Mouse (Mus musculus) kidney, adult 2 months (tissue): ENCODE measurements around the gene Cptp. TPM values are rescaled to one million over a fixed set of nuclear protein-coding genes. Genes with fewer than 3 reads are reported as not detected.

Source experiments
- DNase-seq: peaks from one replicate; pipeline ENCODE4 v3.0.0; 2021
- H3K27ac ChIP-seq: fragments of 200-500 bp; 2 replicates; pipeline ENCODE4 v1.5.1; 2012; ENCODE audit warnings: low read depth, low read length, control low read depth, inconsistent platforms; ENCODE audit not compliant: insufficient read depth
- H3K27me3 ChIP-seq: fragments of 200-500 bp; replicated peaks from 2 replicates; pipeline ENCODE4 v1.6.1; 2012; ENCODE audit warnings: mild to moderate bottlenecking, moderate library complexity, low read length, inconsistent platforms; ENCODE audit not compliant: control insufficient read depth, insufficient read depth
- H3K36me3 ChIP-seq: fragments of 200-500 bp; 2 replicates; pipeline ENCODE4 v1.6.1; 2012; ENCODE audit warnings: mild to moderate bottlenecking, moderate library complexity, low read length, inconsistent platforms; ENCODE audit not compliant: control insufficient read depth, insufficient read depth
- H3K4me1 ChIP-seq: fragments of 200-500 bp; 2 replicates; pipeline ENCODE4 v1.6.1; 2011; ENCODE audit warnings: low read length; ENCODE audit not compliant: control insufficient read depth, insufficient read depth
- H3K4me3 ChIP-seq: fragments of 200-500 bp; 2 replicates; pipeline ENCODE4 v1.5.1; 2011; ENCODE audit warnings: mild to moderate bottlenecking, low read depth, low read length, control low read depth; ENCODE audit not compliant: insufficient read depth
- CTCF ChIP-seq: fragments of 200-500 bp; conservative IDR thresholded peaks from 2 replicates; pipeline ENCODE4 v1.5.1; 2011; ENCODE audit warnings: low read depth, mild to moderate bottlenecking, control low read depth, low read length, moderate library complexity, mixed read lengths; ENCODE audit not compliant: insufficient read depth, insufficient read length
- POLR2A ChIP-seq: fragments of 200-500 bp; IDR thresholded peaks from one replicate; pipeline ENCODE4 v1.6.1; 2011; ENCODE audit warnings: low read depth, low read length, control low read depth
- WGBS: fragments of 180-500 bp; shearing (Covaris S2); methylation state at CpG from one replicate; pipeline ENCODE4 v1.1.7; 2018; 5-methylcytosine and 5-hydroxymethylcytosine counted together
- polyA plus RNA-seq: library from polyadenylated mRNA; depleted of rRNA; stranded (reverse); fragments of >200 nt; gene quantifications from 2 replicates; pipeline ENCODE4 v1.2.3, GENCODE M21; 2012; rRNA removed

Gene Cptp
- 46.2 and 53.1 TPM in 2 replicates for polyA plus RNA-seq

DNA sequence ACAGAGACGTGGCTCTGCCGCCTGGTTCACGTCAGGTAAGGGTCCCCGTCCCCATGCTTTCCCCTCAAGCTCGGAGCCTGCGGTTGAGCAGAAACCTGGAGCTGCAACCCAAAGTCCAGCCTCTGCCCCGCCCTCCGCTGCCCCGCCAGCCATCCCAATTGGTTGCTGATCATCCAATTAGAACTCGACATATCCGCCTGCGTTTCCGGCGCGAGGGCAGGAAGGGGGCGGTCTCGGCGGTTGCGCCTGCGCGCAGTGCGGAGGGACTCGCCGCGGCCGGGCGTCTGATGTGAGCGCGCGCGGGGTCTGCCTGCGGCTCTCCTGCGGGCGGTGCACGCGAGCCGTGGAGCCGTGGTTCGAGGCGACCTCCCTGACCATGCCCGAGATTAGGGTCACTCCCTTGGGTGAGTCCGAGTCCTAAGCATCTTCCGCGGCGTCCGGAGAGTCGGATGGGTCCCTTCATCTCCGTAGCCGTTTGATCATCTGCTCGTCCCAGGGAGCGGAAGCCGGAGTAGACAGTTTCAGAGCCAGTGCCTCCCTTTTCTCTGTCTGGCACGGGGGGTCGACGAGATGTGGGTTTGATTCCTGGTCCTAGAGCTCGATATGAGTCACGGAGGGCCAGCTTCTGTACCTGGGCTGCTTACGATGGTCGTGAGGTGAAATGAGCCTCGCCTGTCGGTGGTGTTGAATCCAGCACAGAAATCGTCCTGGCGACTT, at the start of gene Cptp, which contains the start of gene Ints11:
Gene Cptp (minus strand): TSS at position 124 of the 717 bp plus-strand sequence.
Gene Ints11 (plus strand): TSS at position 230 of the 717 bp plus-strand sequence.
- H3K4me3 ChIP-seq: peak within 1 kb of the TSS; percentile 90
- no peaks in the 10 kb centered on the region for H3K27me3 ChIP-seq
- no peaks in the 10 kb centered on the region; the same call in 1 of the 2 replicates for H3K4me1 ChIP-seq
- no peaks in the 10 kb centered on the region for H3K36me3 ChIP-seq
- DNase-seq: peak; percentile 99
- under 1% methylated on average over 63 of the region's 63 CpGs for WGBS
- peak within 1 kb of the TSS; percentile 43; the same call in 1 of the 2 replicates for H3K27ac ChIP-seq
- TF ChIP-seq POLR2A: no peak
- peak; percentile 34; the same call in 1 of the 2 replicates for TF ChIP-seq CTCF

DNA sequence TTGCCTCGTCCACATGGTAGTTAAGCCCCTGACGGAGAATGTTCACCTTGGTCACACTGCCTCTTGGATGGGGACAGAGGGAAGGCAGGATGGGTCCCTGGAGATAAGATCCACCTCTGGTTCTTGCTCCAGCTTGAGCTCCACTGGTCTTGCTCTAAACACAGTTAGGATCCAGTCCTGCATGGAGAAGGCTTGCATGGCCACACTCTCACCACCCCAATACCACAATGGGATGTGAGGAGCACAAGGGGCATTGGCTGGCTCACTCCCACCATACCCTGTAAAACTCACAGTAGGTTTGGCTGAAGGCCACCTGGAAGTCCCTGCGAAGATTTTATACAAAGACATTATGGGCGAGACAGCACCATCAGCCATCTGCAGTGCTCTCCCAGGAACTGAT, 39.5 kb upstream of the Cptp start:
- no peak for TF ChIP-seq POLR2A
- no peak for TF ChIP-seq CTCF
- H3K36me3 ChIP-seq: no peaks in the 10 kb centered on the region
- DNase-seq: no peak
- no peak overlapping the region for H3K4me3 ChIP-seq
- H3K27ac ChIP-seq: no peak overlapping the region
- no peaks in the 10 kb centered on the region for H3K4me1 ChIP-seq
- no peaks in the 10 kb centered on the region for H3K27me3 ChIP-seq
- 91% methylated on average over 4 of the region's 4 CpGs for WGBS

DNA sequence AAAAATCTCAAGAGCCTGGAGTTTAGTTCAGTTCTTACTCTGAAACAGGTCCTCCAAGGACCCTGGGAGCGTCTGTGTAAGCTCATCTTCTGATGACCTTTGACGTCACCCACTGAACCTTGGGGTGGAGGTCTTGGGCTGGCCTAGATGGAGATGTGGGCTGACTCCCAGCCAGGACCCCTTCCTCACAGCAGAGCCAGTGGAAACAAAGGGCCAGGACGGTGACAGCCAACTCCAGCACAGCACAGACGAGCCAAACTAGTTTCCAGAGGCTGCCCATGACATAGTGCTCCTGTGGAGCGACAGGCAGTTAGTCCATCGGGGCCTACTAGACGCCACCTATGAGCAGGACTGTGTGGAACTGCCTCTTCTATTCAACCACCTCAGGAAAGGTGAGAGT, 39.0 kb upstream of the Cptp start:
- Histone ChIP-seq H3K27me3 (no peaks in the 10 kb centered on the region), H3K27ac (no peak overlapping the region), H3K4me1 (no peaks in the 10 kb centered on the region), H3K36me3 (no peaks in the 10 kb centered on the region), H3K4me3 (no peak overlapping the region)
- WGBS: 76% methylated on average over 7 of the region's 7 CpGs
- DNase-seq: no peak
- TF ChIP-seq CTCF (no peak), POLR2A (no peak)

DNA sequence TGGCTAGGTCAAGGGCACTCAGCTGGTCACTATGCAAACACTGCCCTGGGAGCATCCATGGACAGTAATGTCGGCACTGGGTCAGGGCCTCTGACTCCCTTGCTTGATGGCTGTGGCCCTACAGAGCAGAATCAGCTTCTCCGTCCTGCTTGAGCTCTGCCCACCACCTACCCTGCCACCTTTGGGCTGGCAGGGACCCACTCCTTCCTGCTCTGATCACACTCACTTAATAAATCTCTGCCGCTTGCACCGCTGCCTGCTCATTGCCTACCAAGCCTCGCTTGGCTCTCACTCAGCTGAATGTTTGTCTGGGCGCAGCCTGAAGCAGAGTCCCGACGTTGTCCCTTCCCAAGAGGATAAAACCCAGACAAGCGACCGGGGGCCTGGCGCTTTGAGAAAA, 37.8 kb upstream of the Cptp start:
- TF ChIP-seq POLR2A (no peak), CTCF (no peak)
- peak; percentile 0 for DNase-seq
- H3K4me1 ChIP-seq: no peaks in the 10 kb centered on the region
- 67% methylated on average over 11 of the region's 11 CpGs for WGBS
- H3K27me3 ChIP-seq: no peaks in the 10 kb centered on the region
- H3K36me3 ChIP-seq: no peaks in the 10 kb centered on the region
- no peak overlapping the region for H3K27ac ChIP-seq
- H3K4me3 ChIP-seq: no peak overlapping the region

DNA sequence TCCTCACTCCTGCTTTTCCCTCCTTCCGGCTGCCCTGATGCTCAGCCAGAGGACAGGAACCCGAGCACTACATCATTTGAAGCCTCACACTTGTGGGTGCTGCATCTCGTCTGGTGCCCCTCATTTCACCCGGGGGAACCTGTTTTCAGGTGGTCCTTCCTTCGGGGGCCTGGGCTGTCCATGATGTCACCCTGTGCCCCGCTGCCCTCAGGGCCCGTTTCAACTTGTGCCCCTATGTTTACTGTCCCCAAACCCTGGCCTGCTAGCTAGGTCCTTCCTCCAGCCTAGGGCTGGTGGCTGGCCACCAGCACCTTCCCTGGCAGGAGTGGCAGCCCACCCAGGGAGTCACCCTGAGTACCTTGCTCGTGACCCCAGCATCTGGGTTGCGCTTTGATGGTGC, 36.9 kb upstream of the Cptp start:
- no peaks in the 10 kb centered on the region for H3K4me1 ChIP-seq
- no peak overlapping the region for H3K27ac ChIP-seq
- no peaks in the 10 kb centered on the region for H3K36me3 ChIP-seq
- 81% methylated on average over 9 of the region's 9 CpGs for WGBS
- no peaks in the 10 kb centered on the region for H3K27me3 ChIP-seq
- no peak for DNase-seq
- TF ChIP-seq CTCF: no peak
- no peak for TF ChIP-seq POLR2A
- H3K4me3 ChIP-seq: no peak overlapping the region

DNA sequence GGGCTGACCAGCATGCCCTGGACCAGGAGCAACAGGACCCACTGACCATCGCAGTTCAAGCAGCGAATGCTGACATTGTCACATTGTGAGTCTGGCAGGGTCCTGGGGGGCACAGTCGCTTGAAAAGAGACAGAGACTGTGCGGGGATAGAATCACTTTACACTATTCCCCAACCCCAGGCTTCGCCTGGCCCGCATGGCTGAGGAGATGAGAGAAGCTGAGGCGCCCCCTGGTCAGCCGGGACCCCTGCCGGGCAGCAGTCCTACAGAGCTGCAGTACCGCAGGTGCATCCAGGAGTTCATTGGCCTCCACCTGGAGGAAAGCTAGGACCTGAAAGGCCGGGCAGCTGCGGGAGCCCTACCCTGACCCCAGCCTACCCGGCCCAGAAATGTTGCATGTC, 36.4 kb upstream of the Cptp start:
- DNase-seq: no peak
- no peaks in the 10 kb centered on the region for H3K36me3 ChIP-seq

DNA sequence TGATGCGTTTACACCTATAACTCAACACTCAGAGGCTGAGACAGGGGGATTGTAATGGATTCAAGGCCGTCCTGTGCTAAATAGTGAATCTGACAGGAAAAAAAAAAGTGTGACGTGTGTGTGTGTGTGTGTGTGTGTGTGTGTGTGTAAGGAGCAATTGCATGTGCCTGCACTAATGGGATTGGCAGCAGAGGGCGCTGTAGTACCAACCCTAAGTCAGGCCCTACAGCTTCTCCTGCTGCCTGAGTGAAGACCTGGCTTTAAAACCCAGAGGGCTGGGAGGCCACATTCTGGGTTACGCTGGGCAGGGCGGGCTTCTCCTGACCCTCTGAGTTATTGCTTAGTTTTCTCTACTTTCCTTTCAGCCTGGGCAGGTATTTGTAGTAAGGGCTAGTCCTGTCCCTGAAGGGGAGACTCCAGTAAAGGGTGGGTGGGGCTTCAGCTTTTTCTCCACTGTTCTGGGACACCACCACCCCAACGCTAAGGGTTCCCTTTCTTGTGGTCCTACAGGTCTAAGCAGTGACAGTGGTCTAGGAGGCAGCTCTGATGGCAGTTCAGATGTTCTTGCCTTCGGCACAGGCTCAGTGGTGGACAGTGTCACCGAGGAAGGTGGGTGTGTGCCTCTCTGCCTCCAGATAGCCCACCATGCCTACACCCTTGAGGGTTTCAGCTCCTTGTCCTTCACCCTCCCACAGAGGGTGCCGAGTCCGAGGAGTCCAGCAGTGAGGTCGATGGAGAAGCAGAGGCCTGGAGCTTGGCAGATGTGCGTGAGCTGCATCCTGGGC, 35.3 kb upstream of the Cptp start:
- Histone ChIP-seq H3K27me3 (no peaks in the 10 kb centered on the region), H3K4me1 (no peaks in the 10 kb centered on the region), H3K27ac (no peak overlapping the region), H3K4me3 (no peak overlapping the region), H3K36me3 (no peaks in the 10 kb centered on the region)
- TF ChIP-seq POLR2A (no peak), CTCF (peak; percentile 43; the same call in 1 of the 2 replicates)
- 94% methylated on average over 13 of the region's 13 CpGs for WGBS
- peak; percentile 5 for DNase-seq

More for the DNA sequence above, 36.4 kb upstream of the Cptp start:
- Histone ChIP-seq H3K4me1 (no peaks in the 10 kb centered on the region), H3K27ac (no peak overlapping the region), H3K27me3 (no peaks in the 10 kb centered on the region), H3K4me3 (no peak overlapping the region)
- 89% methylated on average over 13 of the region's 13 CpGs for WGBS
- TF ChIP-seq CTCF (no peak), POLR2A (no peak)
